Mouse (Mus musculus): ENCODE data around the gene Galntl6. TPM values are rescaled to one million over a fixed set of nuclear protein-coding genes. Genes with fewer than 3 reads are reported as not detected.
"Not testable (repeated sequence)": the region's sequence is repeated elsewhere in the genome, so short reads cannot be mapped to it uniquely, and the experiment has no call there.

Gene Galntl6
- polyA plus RNA-seq, 1 experiment from 2014 or later: 0.91 TPM

GRCm38 (mm10) chr8:57767541-57767940, 1144.9 kb downstream of the Galntl6 start:
- no peak for DNase-seq (ENCODE audit: low spot score)
- no peaks in the 10 kb centered on the region for H3K36me3 ChIP-seq (ENCODE audit: control insufficient read depth, insufficient read depth, low read length)
- H3K9me3 ChIP-seq (ENCODE audit: control insufficient read depth, low read length): no peaks in the 10 kb centered on the region
- H3K4me2 ChIP-seq (ENCODE audit: low read depth, low read length, severe bottlenecking): no peak overlapping the region
- H3K4me1 ChIP-seq (replicated peaks; ENCODE audit: control insufficient read depth, insufficient read depth, low read length): no peaks in the 10 kb centered on the region
- H3K4me3 ChIP-seq (ENCODE audit: low read depth, low read length): no peak overlapping the region
- no peaks in the 10 kb centered on the region; the same call in 1 of the 2 replicates for H3K27me3 ChIP-seq (ENCODE audit: control insufficient read depth, insufficient read depth, low read length)
- WGBS: 22% methylated on average over 2 of the region's 2 CpGs
- H3K9ac ChIP-seq (ENCODE audit: low read length): no peak overlapping the region
- ATAC-seq (replicated peaks; ENCODE audit: low FRiP score): 0 out of 2 replicates have a peak, but pooled peaks have one; percentile 21
- H3K27ac ChIP-seq (ENCODE audit: low read depth, low read length): no peak overlapping the region

- peak overlapping the region; percentile 11; the same call in 1 of the 2 replicates for H3K4me2 ChIP-seq (ENCODE audit: low read depth, low read length, severe bottlenecking)
- H3K9ac ChIP-seq (ENCODE audit: low read length): no peak overlapping the region
- WGBS: 42% methylated on average over 10 of the region's 10 CpGs
- H3K27me3 ChIP-seq (ENCODE audit: control insufficient read depth, insufficient read depth, low read length): no peaks in the 10 kb centered on the region; the same call in 1 of the 2 replicates
- ATAC-seq (replicated peaks; ENCODE audit: low FRiP score) (no peak), DNase-seq (ENCODE audit: low spot score) (no peak)
- H3K36me3 ChIP-seq (ENCODE audit: control insufficient read depth, insufficient read depth, low read length): no peaks in the 10 kb centered on the region
- no peak overlapping the region for H3K27ac ChIP-seq (ENCODE audit: low read depth, low read length)
- H3K4me3 ChIP-seq (ENCODE audit: low read depth, low read length): no peak overlapping the region
- no peaks in the 10 kb centered on the region for H3K9me3 ChIP-seq (ENCODE audit: control insufficient read depth, low read length)
- H3K4me1 ChIP-seq (replicated peaks; ENCODE audit: control insufficient read depth, insufficient read depth, low read length): no peaks in the 10 kb centered on the region
Observed at GRCm38 (mm10) chr8:57766471-57767065, 1145.9 kb downstream of the Galntl6 start.

DNA sequence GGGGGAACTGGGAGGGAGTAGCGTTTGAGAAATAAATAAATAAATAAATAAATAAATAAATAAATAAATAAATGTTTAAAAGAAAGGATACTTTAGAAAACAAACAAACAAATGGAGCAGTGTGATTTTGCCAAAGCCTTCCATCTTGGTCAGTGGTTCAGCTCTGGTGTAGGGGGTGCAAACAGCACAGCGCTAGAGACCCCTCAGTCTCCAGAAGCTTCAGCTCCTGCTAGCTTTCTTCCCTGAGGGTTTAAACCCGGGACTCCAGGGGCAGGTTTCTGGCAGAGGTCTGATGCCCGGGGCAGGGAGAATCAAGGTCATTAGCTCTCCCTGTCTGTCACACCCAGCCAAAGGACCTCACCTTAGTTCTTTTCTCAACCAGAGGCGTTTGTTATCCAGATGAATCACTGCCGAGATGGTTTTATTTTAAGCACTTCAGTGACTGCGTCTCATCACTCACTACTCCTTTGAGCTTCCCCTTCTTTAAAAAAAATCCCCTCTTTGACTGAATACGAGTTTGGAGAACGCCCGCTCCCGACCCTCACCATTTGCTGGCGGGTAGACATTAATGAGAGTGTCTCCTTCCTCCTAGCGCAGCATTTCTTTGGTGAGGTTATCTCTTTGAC, 1146.6 kb downstream of the Galntl6 start:
- Histone ChIP-seq H3K9ac (ENCODE audit: low read length) (no peak overlapping the region; the same call in 1 of the 2 replicates), H3K4me2 (ENCODE audit: low read depth, low read length, severe bottlenecking) (peak overlapping the region; percentile 11; the same call in 1 of the 2 replicates)

DNA sequence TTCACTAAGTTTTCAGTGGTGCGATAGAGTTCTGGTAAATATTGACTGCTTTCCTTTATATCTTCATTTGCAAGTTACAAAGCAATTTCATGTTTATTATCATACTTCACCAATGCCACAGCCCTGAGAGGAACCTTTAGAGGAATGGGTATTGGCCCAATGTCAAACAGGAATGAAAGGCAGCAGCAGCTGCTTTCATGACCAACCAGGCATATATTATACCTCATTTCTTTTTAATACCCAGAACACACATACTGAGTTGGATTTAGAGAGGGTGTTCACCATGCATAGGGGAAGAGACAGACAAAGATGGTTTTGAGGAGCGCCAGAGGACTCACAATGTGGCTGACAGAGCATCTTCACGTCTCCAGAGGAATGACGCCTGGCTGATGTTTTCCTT, 1147.2 kb downstream of the Galntl6 start:
- H3K4me2 ChIP-seq (ENCODE audit: low read depth, low read length, severe bottlenecking): no peak overlapping the region
- no peak overlapping the region for H3K4me3 ChIP-seq (ENCODE audit: low read depth, low read length)
- WGBS: 81% methylated on average over 4 of the region's 4 CpGs
- H3K36me3 ChIP-seq (ENCODE audit: control insufficient read depth, insufficient read depth, low read length): no peaks in the 10 kb centered on the region
- H3K4me1 ChIP-seq (replicated peaks; ENCODE audit: control insufficient read depth, insufficient read depth, low read length): no peaks in the 10 kb centered on the region
- no peak overlapping the region for H3K27ac ChIP-seq (ENCODE audit: low read depth, low read length)
- H3K9me3 ChIP-seq (ENCODE audit: control insufficient read depth, low read length): no peaks in the 10 kb centered on the region
- H3K27me3 ChIP-seq (ENCODE audit: control insufficient read depth, insufficient read depth, low read length): no peaks in the 10 kb centered on the region; the same call in 1 of the 2 replicates
- ATAC-seq (replicated peaks; ENCODE audit: low FRiP score) (no peak), DNase-seq (ENCODE audit: low spot score) (no peak)
- H3K9ac ChIP-seq (ENCODE audit: low read length): no peak overlapping the region

More for the DNA sequence above, 1146.6 kb downstream of the Galntl6 start:
- Histone ChIP-seq H3K4me3 (ENCODE audit: low read depth, low read length) (no peak overlapping the region), H3K27me3 (ENCODE audit: control insufficient read depth, insufficient read depth, low read length) (no peaks in the 10 kb centered on the region; the same call in 1 of the 2 replicates), H3K27ac (ENCODE audit: low read depth, low read length) (no peak overlapping the region), H3K36me3 (ENCODE audit: control insufficient read depth, insufficient read depth, low read length) (no peaks in the 10 kb centered on the region), H3K4me1 (replicated peaks; ENCODE audit: control insufficient read depth, insufficient read depth, low read length) (no peaks in the 10 kb centered on the region), H3K9me3 (ENCODE audit: control insufficient read depth, low read length) (no peaks in the 10 kb centered on the region)
- DNase-seq (ENCODE audit: low spot score): no peak
- 17% methylated on average over 13 of the region's 13 CpGs for WGBS
- ATAC-seq (replicated peaks; ENCODE audit: low FRiP score): no peak

GRCm38 (mm10) chr8:57762622-57763021, 1149.8 kb downstream of the Galntl6 start:
- not testable (repeated sequence) for H3K27ac ChIP-seq (ENCODE audit: low read depth, low read length); H3K4me1 ChIP-seq (replicated peaks; ENCODE audit: control insufficient read depth, insufficient read depth, low read length); H3K27me3 ChIP-seq (ENCODE audit: control insufficient read depth, insufficient read depth, low read length); H3K4me3 ChIP-seq (ENCODE audit: low read depth, low read length); H3K36me3 ChIP-seq (ENCODE audit: control insufficient read depth, insufficient read depth, low read length); H3K4me2 ChIP-seq (ENCODE audit: low read depth, low read length, severe bottlenecking); H3K9me3 ChIP-seq (ENCODE audit: control insufficient read depth, low read length); H3K9ac ChIP-seq (ENCODE audit: low read length); DNase-seq (ENCODE audit: low spot score); ATAC-seq (replicated peaks; ENCODE audit: low FRiP score)
- WGBS: 85% methylated on average over 2 of the region's 2 CpGs

GRCm38 (mm10) chr8:57760921-57761320, 1151.5 kb downstream of the Galntl6 start:
- 74% methylated on average over 1 of the region's 1 CpGs for WGBS
- ATAC-seq (replicated peaks; ENCODE audit: low FRiP score): no peak
- Histone ChIP-seq H3K4me3 (ENCODE audit: low read depth, low read length) (no peak overlapping the region), H3K27ac (ENCODE audit: low read depth, low read length) (no peak overlapping the region), H3K4me2 (ENCODE audit: low read depth, low read length, severe bottlenecking) (no peak overlapping the region), H3K9ac (ENCODE audit: low read length) (no peak overlapping the region), H3K9me3 (ENCODE audit: control insufficient read depth, low read length) (no peaks in the 10 kb centered on the region), H3K4me1 (replicated peaks; ENCODE audit: control insufficient read depth, insufficient read depth, low read length) (no peaks in the 10 kb centered on the region), H3K27me3 (ENCODE audit: control insufficient read depth, insufficient read depth, low read length) (no peaks in the 10 kb centered on the region), H3K36me3 (ENCODE audit: control insufficient read depth, insufficient read depth, low read length) (no peaks in the 10 kb centered on the region)
- no peak for DNase-seq (ENCODE audit: low spot score)

DNA sequence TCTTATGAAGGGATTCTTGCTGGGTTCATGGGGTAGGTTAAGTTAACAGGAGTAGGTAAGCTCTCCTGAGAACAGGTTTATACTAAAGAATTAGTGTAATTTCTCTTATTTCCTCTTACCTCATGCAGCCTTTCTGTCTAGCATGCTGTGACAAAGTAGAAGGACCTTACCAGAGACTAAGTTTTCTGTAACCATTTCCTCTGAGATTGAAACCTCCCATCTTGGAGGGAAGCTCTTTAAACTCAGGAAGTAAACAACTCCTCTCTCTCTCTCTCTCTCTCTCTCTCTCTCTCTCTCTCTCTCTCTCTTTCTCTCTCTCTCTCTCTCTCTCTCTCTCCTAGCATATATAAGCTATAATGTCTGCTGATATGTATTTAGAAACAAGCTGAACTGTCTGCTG, 1153.6 kb downstream of the Galntl6 start:
- no peak overlapping the region for H3K4me2 ChIP-seq (ENCODE audit: low read depth, low read length, severe bottlenecking)
- H3K9ac ChIP-seq (ENCODE audit: low read length): no peak overlapping the region
- H3K27ac ChIP-seq (ENCODE audit: low read depth, low read length): no peak overlapping the region
- H3K9me3 ChIP-seq (ENCODE audit: control insufficient read depth, low read length): no peaks in the 10 kb centered on the region
- no peaks in the 10 kb centered on the region for H3K36me3 ChIP-seq (ENCODE audit: control insufficient read depth, insufficient read depth, low read length)
- no peak for DNase-seq (ENCODE audit: low spot score)
- no peaks in the 10 kb centered on the region; the same call in 1 of the 2 replicates for H3K4me1 ChIP-seq (replicated peaks; ENCODE audit: control insufficient read depth, insufficient read depth, low read length)
- no peak for ATAC-seq (replicated peaks; ENCODE audit: low FRiP score)
- no peaks in the 10 kb centered on the region for H3K27me3 ChIP-seq (ENCODE audit: control insufficient read depth, insufficient read depth, low read length)
- no peak overlapping the region for H3K4me3 ChIP-seq (ENCODE audit: low read depth, low read length)

- Histone ChIP-seq H3K4me3 (ENCODE audit: low read depth, low read length) (no peak overlapping the region), H3K9me3 (ENCODE audit: control insufficient read depth, low read length) (no peaks in the 10 kb centered on the region), H3K4me1 (replicated peaks; ENCODE audit: control insufficient read depth, insufficient read depth, low read length) (no peaks in the 10 kb centered on the region; the same call in 1 of the 2 replicates), H3K27ac (ENCODE audit: low read depth, low read length) (no peak overlapping the region), H3K9ac (ENCODE audit: low read length) (no peak overlapping the region), H3K4me2 (ENCODE audit: low read depth, low read length, severe bottlenecking) (no peak overlapping the region), H3K36me3 (ENCODE audit: control insufficient read depth, insufficient read depth, low read length) (no peaks in the 10 kb centered on the region), H3K27me3 (ENCODE audit: control insufficient read depth, insufficient read depth, low read length) (no peaks in the 10 kb centered on the region)
- ATAC-seq (replicated peaks; ENCODE audit: low FRiP score) (no peak), DNase-seq (ENCODE audit: low spot score) (no peak)
Observed at GRCm38 (mm10) chr8:57757476-57757875, 1155.0 kb downstream of the Galntl6 start.

DNA sequence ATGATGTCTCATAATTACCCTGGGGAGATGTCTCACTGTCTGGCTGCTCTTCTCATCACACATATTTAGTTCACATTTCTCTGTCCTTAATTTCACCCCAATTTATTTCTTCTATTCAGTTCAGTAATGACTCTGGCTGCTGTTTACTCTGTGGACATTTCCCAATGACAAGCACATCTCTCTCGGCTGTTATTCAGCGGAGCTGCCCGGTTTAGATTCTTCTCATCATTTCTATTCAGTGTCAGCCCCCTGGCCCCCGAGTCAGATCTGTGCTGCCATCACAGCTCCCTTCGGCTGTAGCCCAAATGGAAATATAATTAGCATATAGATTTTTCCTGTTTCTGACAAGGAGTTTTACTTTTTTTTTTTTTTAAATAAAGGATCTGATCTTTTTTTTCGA, 1158.4 kb downstream of the Galntl6 start:
- WGBS: 42% methylated on average over 6 of the region's 6 CpGs
- Histone ChIP-seq H3K27me3 (ENCODE audit: control insufficient read depth, insufficient read depth, low read length) (no peaks in the 10 kb centered on the region), H3K27ac (ENCODE audit: low read depth, low read length) (no peak overlapping the region), H3K9me3 (ENCODE audit: control insufficient read depth, low read length) (no peaks in the 10 kb centered on the region), H3K4me2 (ENCODE audit: low read depth, low read length, severe bottlenecking) (no peak overlapping the region), H3K4me1 (replicated peaks; ENCODE audit: control insufficient read depth, insufficient read depth, low read length) (no peaks in the 10 kb centered on the region; the same call in 1 of the 2 replicates), H3K36me3 (ENCODE audit: control insufficient read depth, insufficient read depth, low read length) (no peaks in the 10 kb centered on the region), H3K4me3 (ENCODE audit: low read depth, low read length) (no peak overlapping the region), H3K9ac (ENCODE audit: low read length) (no peak overlapping the region)
- no peak for DNase-seq (ENCODE audit: low spot score)
- ATAC-seq (replicated peaks; ENCODE audit: low FRiP score): no peak

All from forebrain, embryonic 11.5 days (tissue).